Mouse (Mus musculus): Measurements from ENCODE around the gene Gmnn. TPM values are rescaled to one million over a fixed set of nuclear protein-coding genes. Genes with fewer than 3 reads are reported as not detected.
A peak's percentile ranks its signal among the peaks of the same experiment; 100 is the strongest.

Gmnn gene
- total and polyA plus RNA-seq, 3 experiments: 127 to 155 (median 129) TPM

GRCm38 (mm10) chr13:24762254-24762653, 531 bp upstream of the Gmnn start:
- H3K27me3 ChIP-seq (ENCODE audit: control insufficient read depth in 1 of 2, insufficient read depth in 2 of 2, low read length in 2 of 2): no peaks in the 10 kb centered on the region
- no peak for DNase-seq (ENCODE audit: low read depth, low spot score)
- peak overlapping the region; percentile 73 for H3K27ac ChIP-seq (ENCODE audit: control insufficient read depth, low read depth, low read length)
- peak; percentile 8; the same call in 1 of the 2 replicates for TF ChIP-seq MAX (IDR thresholded peaks at IDR 0.05; ENCODE audit: low read length)
- TF ChIP-seq CTCF (IDR thresholded peaks at IDR 0.05 in 2 of 3, conservative IDR thresholded peaks at IDR 0.05 in 1 of 3; ENCODE audit: control insufficient read depth in 1 of 3, insufficient read depth in 1 of 3, low read depth in 2 of 3, low read length in 3 of 3, poor library complexity in 1 of 3, severe bottlenecking in 1 of 3): no peak
- peak overlapping the region; percentile 96 for H3K9ac ChIP-seq (ENCODE audit: control insufficient read depth, low read depth, low read length, poor library complexity, severe bottlenecking)
- peaks cover 26% of the 10 kb centered on the region for H3K79me2 ChIP-seq (ENCODE audit: control insufficient read depth, insufficient read depth, low read length, poor library complexity)
- peak overlapping the region; percentile 55 to 85 for H3K4me3 ChIP-seq (ENCODE audit: control insufficient read depth in 1 of 2, insufficient read depth in 1 of 2, low read depth in 2 of 2, low read length in 2 of 2)
- H3K9me3 ChIP-seq (replicated peaks; ENCODE audit: insufficient read depth, low read length): no peaks in the 10 kb centered on the region
- peaks cover 12 to 37% of the 10 kb centered on the region in 2 experiments for H3K36me3 ChIP-seq (ENCODE audit: control insufficient read depth in 1 of 2, insufficient read depth in 2 of 2, low read length in 2 of 2)
- H3K4me1 ChIP-seq (ENCODE audit: control insufficient read depth in 1 of 2, insufficient read depth in 2 of 2, low read length in 2 of 2): peaks cover 0 to 22% of the 10 kb centered on the region in 2 experiments; a peak in 3 of 4 replicates

DNA sequence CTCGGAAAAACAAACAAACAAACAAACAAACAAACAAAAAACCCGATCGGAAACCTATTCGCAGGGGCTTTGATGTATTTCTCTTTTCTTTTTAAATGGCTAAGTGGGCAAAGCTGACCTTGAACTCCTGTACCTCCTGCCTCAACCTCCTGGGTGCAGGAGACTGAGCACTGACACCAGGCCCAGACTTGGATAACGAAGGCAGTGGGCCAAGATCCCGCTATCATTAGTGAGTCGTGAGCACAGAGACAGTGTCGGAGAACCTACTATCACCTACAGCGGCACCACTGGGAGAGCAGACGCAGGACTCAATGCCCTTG, 680 bp downstream of the Gmnn start:
- H3K9ac ChIP-seq (ENCODE audit: control insufficient read depth, low read depth, low read length, poor library complexity, severe bottlenecking): peak overlapping the region; percentile 69
- DNase-seq (ENCODE audit: low read depth, low spot score): no peak
- TF ChIP-seq CHD1 (IDR thresholded peaks at IDR 0.05; ENCODE audit: low read depth, low read length): no peak
- peak; percentile 69; the same call in 1 of the 2 replicates for TF ChIP-seq TBP (IDR thresholded peaks at IDR 0.05; ENCODE audit: low read depth, low read length)
- TF ChIP-seq POLR2AphosphoS5 (IDR thresholded peaks at IDR 0.05; ENCODE audit: borderline replicate concordance, low read depth, low read length): 0 out of 2 replicates have a peak, but pooled peaks have one; percentile 21
- peak; percentile 48; the same call in 1 of the 2 replicates for TF ChIP-seq SIN3A (IDR thresholded peaks at IDR 0.05; ENCODE audit: low read length)
- no peak for TF ChIP-seq ELF1 (IDR thresholded peaks at IDR 0.05; ENCODE audit: low read depth, low read length)
- peaks cover 0 to 22% of the 10 kb centered on the region in 2 experiments; a peak in 3 of 4 replicates for H3K4me1 ChIP-seq (ENCODE audit: control insufficient read depth in 1 of 2, insufficient read depth in 2 of 2, low read length in 2 of 2)
- peak overlapping the region; percentile 62 for H3K27ac ChIP-seq (ENCODE audit: control insufficient read depth, low read depth, low read length)
- H3K9me3 ChIP-seq (replicated peaks; ENCODE audit: insufficient read depth, low read length): no peaks in the 10 kb centered on the region
- H3K79me2 ChIP-seq (ENCODE audit: control insufficient read depth, insufficient read depth, low read length, poor library complexity): peaks cover 26% of the 10 kb centered on the region
- H3K27me3 ChIP-seq (ENCODE audit: control insufficient read depth in 1 of 2, insufficient read depth in 2 of 2, low read length in 2 of 2): no peaks in the 10 kb centered on the region
- peaks cover 18 to 37% of the 10 kb centered on the region in 2 experiments for H3K36me3 ChIP-seq (ENCODE audit: control insufficient read depth in 1 of 2, insufficient read depth in 2 of 2, low read length in 2 of 2)
- H3K4me3 ChIP-seq (ENCODE audit: control insufficient read depth in 1 of 2, insufficient read depth in 1 of 2, low read depth in 2 of 2, low read length in 2 of 2): peak overlapping the region; percentile 63 to 85

DNA sequence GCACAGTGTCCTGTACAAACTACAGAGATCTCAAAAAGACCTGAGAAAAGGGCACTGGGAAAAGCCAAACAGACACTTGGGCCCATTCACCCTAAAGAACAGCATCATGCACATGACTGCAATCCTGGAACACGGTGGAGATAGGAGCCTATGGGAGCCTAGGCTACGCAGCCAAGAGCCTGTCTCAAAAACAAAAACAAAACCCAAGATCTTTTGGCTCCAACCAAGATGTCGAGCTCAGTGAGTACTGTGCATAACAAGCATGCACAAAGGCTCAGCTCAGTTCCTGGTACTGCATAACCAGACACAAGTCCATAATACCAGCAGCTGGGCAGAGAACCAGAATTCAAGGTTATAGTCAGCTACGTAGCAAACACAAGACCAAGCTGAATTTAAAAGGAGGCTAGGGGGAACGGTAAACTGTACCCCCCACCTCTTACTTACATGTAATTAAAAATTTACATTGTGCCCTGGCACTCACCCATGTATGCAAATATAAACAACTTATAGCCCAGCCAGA, 1.3 kb downstream of the Gmnn start:
- peak; percentile 37 for DNase-seq (ENCODE audit: low read depth, low spot score)
- Histone ChIP-seq H3K9me3 (replicated peaks; ENCODE audit: insufficient read depth, low read length) (no peaks in the 10 kb centered on the region), H3K4me3 (ENCODE audit: control insufficient read depth in 1 of 2, insufficient read depth in 1 of 2, low read depth in 2 of 2, low read length in 2 of 2) (peak overlapping the region; percentile 63 to 85), H3K36me3 (ENCODE audit: control insufficient read depth in 1 of 2, insufficient read depth in 2 of 2, low read length in 2 of 2) (peaks cover 24 to 37% of the 10 kb centered on the region in 2 experiments), H3K27ac (ENCODE audit: control insufficient read depth, low read depth, low read length) (no peak overlapping the region), H3K9ac (ENCODE audit: control insufficient read depth, low read depth, low read length, poor library complexity, severe bottlenecking) (peak overlapping the region; percentile 69), H3K4me1 (ENCODE audit: control insufficient read depth in 1 of 2, insufficient read depth in 2 of 2, low read length in 2 of 2) (peaks cover 0 to 22% of the 10 kb centered on the region in 2 experiments; a peak in 3 of 4 replicates), H3K27me3 (ENCODE audit: control insufficient read depth in 1 of 2, insufficient read depth in 2 of 2, low read length in 2 of 2) (no peaks in the 10 kb centered on the region), H3K79me2 (ENCODE audit: control insufficient read depth, insufficient read depth, low read length, poor library complexity) (peaks cover 26% of the 10 kb centered on the region)
- TF ChIP-seq MAX (IDR thresholded peaks at IDR 0.05; ENCODE audit: low read length) (0 out of 2 replicates have a peak, but pooled peaks have one; percentile 25), USF1 (IDR thresholded peaks at IDR 0.05; ENCODE audit: low read depth, low read length) (no peak)
